Mouse (Mus musculus): ENCODE data around the gene Brd4.

Brd4 gene

DNA sequence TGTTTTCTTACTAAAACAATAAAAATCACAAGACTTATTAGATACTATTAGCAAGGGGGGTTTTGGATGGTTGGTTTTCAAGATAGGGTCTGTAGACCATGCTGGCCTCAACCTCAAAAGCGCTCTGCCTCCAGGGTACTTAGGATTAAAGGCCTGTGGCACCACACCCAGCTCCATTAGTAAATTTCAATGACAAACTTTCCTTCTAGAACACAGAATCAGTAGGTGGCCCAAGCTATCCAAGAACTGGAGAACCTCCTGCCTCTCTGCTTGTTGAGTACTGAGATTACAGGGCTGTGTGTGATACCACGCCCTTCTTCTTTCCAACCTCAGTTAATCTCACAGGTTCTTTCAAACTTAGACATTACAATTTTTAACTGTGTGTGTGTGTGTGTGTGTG is 3.4 kb downstream of the Brd4 start:
- no peak for DNase-seq (ENCODE audit: low read depth, low spot score)

- no peak for DNase-seq (ENCODE audit: low read depth, low spot score)
Observed at GRCm38 (mm10) chr17:32280575-32280974, 3.9 kb downstream of the Brd4 start.

DNA sequence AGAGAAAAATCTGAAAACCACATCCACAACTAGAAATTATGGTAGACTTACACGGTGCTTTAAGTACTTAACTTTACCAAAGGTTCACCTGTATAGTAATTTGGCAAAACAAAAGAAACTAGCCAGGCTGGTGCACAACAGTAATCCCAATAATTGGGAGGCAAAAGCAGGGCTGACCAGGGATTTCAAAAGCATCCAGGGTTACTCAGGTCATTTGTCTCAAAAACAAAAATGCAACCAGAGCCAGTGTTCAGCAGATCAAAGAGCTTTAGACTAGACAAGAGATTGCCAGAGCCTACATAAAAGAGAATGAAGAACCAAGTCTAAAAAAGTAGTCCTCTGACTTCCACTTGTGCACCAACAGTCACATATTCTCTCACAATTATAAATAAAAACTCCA is 7.3 kb downstream of the Brd4 start:
- no peak for DNase-seq (ENCODE audit: low read depth, low spot score)

DNA sequence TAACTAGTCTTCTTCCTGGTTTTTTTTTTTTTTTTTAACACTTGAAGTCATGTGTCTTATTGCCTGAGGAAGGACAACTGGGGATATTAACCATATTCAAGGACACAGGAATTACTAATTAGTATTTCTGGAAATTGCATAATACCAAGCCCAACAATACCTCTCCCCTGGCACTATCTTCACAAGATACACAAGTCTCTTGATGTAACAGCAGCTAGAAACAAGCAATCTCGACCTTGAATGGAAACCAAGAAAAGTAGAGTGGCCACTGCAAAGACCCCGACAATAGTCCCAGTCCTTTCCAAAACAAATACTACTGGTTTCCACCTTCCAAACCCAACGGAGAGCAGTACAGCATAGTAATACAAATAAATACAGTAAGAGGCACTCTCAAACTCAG is 9.0 kb downstream of the Brd4 start:
- DNase-seq (ENCODE audit: low read depth, low spot score), result no peak

GRCm38 (mm10) chr17:32269151-32269550 is 15.4 kb downstream of the Brd4 start:
- no peak for DNase-seq (ENCODE audit: low read depth, low spot score)

- DNase-seq (ENCODE audit: low read depth, low spot score), result no peak
Observed at GRCm38 (mm10) chr17:32268540-32268960, 16.0 kb downstream of the Brd4 start.

- no peak for DNase-seq (ENCODE audit: low read depth, low spot score)
Observed at GRCm38 (mm10) chr17:32268096-32268495, 16.4 kb downstream of the Brd4 start.

DNA sequence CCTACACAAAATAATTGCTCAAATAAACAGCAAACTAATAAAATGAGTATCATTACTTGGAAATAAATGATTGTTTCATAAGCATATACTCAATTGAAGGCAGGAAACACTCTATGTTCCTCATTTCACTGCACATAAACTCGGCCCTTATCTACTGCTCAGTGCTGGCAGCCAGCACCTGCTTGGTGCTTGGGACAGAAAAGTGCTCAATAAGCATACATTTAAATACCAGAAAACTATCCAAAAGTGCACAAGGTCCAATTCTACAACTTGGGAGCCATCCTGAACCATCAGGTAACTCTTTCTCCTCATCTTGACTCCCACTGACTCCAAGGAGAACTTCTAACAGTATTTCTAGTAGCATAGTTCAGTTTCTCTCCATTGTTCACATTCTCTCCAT is 16.9 kb downstream of the Brd4 start:
- no peak for DNase-seq (ENCODE audit: low read depth, low spot score)

- DNase-seq (ENCODE audit: low read depth, low spot score), result no peak
Observed at GRCm38 (mm10) chr17:32263672-32264071, 20.9 kb downstream of the Brd4 start.

DNA sequence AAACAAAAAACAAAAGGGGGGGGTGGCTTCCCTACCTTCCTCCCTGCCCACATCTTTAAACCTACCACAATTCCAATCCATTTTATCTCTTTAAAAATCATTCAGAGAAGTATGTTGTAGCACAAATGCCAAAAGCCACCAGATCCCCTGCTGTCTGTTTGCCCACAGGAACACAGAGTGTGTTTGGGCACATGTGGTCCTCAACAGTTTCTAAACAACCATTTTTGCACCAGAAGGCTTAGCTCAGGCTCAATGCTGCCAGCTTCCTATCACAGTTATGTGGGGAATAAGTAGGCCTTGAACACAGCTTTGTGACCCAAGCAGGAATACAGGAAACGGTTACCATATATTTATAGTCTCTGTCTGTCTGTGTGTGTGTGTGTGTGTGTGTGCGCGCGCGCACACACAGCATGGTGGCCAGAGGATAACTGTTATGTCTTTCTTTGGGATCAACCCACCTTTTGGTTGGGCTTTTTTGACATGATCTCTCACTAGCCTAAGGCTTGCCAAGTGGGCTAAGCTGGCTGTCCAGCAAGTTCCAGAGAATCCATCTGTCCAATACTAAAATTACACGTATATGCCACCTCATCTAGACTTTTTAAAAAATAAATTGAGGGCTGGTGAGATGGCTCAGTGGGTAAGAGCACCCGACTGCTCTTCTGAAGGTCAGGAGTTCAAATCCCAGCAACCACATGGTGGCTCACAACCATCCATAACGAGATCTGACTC is 21.5 kb downstream of the Brd4 start:
- no peak for DNase-seq (ENCODE audit: low read depth, low spot score)

DNA sequence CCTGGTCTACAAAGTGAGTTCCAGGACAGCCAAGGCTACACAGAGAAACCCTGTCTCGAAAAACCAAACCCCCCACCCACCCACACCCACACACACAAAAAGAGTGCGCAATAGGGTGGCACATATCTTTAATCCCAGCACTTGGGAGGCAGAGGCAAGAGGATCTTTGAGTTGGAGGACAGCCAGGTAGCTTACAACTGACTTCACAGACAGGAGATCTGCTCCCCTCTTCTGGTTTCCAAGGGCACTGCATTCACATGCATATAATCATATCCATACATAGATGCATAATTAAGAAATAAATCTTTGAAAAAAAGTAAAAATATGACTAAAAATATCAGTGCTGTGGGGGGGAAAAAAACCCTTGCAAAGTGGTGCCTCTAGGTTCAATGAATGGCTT is 25.7 kb downstream of the Brd4 start:
- DNase-seq (ENCODE audit: low read depth, low spot score), result no peak

DNA sequence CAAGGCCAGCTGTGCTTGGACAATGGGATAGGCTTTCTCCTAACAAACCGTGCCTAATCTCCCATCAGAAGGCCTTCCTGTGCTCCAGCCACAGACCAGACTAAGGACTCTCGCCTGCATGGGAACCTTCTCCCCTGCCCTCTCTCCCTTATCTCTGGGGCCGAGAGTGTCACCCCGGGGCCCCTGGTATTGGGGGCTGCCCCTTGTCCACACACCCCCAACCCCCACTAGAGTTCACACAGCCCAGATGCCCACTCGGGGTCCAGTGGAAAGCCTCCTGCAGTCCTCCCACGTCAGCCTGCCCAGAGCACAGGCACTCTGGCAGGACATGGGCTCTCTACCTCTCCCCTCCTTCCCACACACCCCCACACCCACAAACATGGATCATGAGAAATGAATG is 26.6 kb downstream of the Brd4 start:
- no peak for DNase-seq (ENCODE audit: low read depth, low spot score)

GRCm38 (mm10) chr17:32257452-32257851 is 27.1 kb downstream of the Brd4 start:
- DNase-seq (ENCODE audit: low read depth, low spot score), result no peak

- no peak for DNase-seq (ENCODE audit: low read depth, low spot score)
Observed at GRCm38 (mm10) chr17:32256896-32257295, 27.6 kb downstream of the Brd4 start.

DNA sequence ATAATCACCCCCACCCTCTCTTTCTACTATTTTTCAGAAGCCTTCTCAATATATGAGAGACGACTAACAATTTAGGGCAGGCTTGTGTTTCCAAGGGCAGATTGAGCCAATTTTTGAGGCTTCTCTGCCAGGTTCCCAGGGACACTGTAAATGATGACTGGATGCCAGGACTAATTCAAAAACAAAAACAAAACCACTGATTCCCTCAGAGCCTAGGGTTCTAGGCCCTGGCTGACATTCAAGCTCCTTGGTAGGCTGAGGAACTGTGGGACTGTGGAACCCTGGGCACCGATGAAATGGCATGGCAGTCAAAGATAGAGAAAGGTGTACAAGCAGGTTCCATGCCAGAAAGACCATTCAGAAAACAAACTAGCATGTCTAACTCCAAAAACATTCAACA is 31.3 kb downstream of the Brd4 start:
- no peak for DNase-seq (ENCODE audit: low read depth, low spot score)

DNA sequence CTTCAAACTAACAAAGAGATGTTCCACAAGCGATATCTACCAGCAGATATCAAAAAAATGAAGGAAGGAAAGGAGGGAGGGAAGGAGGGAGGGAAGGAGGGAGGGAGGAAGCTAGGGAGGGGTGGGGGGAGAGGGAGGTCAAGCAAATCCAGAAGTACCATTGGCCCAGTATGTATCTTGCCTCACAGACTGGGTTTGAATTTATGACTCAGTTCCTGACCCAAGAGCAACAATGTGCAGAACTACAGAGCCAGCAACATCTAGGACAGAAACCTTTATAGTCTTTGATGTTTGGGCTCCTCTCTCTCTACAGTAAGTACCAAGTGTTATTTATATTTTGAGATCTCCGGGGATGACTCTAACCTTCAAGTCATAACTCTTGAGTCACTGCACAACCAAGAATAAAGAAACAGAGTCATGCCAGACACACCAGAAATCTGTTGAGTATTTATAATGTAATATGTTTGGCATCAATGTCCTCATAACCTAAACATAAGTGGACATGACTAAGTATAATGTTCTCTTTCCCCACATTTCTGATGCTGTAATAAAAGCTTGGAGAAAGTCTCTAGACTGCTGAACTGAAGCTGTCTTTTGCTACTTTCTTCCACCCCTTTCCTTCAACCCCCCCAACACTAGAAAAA is 32.6 kb downstream of the Brd4 start:
- DNase-seq (ENCODE audit: low read depth, low spot score), result no peak

- DNase-seq (ENCODE audit: low read depth, low spot score), result no peak
Observed at GRCm38 (mm10) chr17:32250066-32250465, 34.5 kb downstream of the Brd4 start.

- no peak for DNase-seq (ENCODE audit: low read depth, low spot score)
Observed at GRCm38 (mm10) chr17:32248192-32248591, 36.3 kb downstream of the Brd4 start.

DNA sequence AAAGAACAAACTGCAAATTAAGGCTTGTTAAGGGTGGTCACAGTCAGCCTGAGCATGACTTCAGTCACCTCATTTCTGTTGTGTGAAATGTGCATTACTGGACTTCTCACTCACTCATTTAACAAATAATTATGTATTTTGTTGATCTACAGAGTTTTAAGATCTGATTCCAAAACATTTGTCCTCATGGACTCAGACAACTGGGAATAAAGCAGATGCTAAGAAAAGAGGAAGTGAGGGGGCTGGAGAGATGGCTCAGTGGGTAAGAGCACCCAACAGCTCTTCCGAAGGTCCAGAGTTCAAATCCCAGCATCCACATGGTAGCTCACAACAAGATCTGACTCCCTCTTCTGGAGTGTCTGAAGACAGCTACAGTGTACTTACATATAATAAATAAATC is 36.9 kb downstream of the Brd4 start:
- no peak for DNase-seq (ENCODE audit: low read depth, low spot score)

DNA sequence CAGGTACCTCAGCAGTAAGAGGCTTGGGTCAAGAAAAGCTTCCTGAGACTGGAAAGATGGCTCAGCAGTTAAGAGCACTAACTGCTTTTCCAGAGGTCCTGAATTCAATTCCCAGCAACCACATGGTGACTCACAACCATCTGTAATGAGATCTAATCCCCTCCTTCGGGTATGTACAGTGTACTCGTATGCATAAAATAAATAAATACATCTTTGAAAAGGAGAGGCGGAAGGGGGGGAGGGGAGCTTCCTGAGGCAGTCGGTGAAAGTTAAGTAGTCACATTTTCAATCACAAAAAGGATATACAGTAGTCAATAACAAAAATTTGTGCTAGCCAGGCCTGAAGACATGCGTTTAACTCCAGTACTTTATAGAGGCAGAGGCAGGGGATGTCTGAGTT is 38.4 kb downstream of the Brd4 start:
- DNase-seq (ENCODE audit: low read depth, low spot score), result no peak

DNA sequence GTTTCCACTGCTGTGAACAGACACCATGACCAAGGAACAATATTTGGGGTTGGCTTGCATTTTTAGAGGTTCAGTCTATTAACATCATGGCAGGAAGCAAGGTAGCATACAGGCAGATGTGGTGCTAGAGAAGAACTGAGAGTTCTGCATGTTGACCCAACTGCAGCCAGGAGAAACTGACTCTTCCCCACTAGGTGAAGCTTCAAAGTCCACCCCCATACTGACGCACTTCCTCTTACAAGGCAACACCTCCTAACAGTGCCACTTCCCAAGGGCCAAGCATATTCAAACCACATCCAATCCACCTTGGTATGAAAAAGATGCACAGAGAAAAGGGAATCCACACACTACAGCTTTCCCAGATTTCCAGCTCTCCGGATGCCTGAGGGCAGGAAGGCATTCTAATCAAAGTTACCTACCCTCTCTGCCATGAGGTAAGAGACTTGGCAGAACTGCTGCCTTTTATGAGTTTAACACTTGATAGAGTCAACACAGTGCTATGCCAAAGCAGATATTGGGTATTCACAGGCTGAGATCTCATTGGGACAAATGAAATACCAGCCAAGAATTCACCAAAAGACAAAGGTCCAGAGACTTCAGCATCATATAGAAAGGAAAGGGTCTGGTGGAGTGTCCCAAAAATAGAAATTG is 43.5 kb downstream of the Brd4 start:
- no peak for DNase-seq (ENCODE audit: low read depth, low spot score)

GRCm38 (mm10) chr17:32238589-32238988 is 45.9 kb downstream of the Brd4 start:
- DNase-seq (ENCODE audit: low read depth, low spot score), result no peak

Measured in brain, embryonic 18.5 days (tissue).